In the genomic region with DNA sequence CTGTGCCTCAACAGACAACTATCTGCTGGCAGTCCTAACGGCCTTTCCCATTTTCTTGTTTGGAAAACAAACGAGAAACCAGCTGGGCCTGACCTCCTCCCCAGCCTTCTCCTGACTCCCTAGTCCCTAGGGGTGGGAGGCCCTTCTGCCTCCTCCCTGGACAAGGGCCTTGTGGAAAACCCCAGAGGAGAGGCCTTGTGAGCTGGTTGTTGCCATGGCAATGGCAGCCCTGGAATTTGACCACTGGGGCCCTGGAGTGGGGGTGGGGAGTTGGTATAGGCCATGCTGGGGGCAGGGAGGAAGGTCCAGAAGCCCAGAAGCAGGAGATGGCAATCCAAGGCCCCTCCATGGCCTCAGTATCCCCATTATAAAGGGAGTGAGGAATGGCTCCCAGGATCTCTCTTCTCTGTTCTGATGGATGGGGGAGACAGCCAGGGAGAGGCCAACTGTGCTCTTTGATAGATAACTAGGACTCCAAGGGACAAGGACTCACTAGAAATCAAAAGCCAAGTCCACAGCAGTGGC, we compare ENCODE assay signal across 8 mouse cellular contexts. TPM values are rescaled to one million over a fixed set of nuclear protein-coding genes. Genes with fewer than 3 reads are reported as not detected.
DNase-seq lines count a peak whose midpoint lies in the region; ATAC-seq and TF ChIP-seq lines count a peak whose summit lies in the region.

No protein-coding gene starts in this region.

- TF ChIP-seq CTCF in testis, adult 2 months (IDR thresholded peaks at IDR 0.05; ENCODE audit: control insufficient read depth, insufficient read depth, insufficient replicate concordance, low read depth, low read length) = no peak
- no peak for TF ChIP-seq CTCF in heart, postnatal 0 days (IDR thresholded peaks at IDR 0.05; ENCODE audit: low read depth)

- TF ChIP-seq POLR2A in testis, adult 2 months (IDR thresholded peaks at IDR 0.05; ENCODE audit: control insufficient read depth, low read depth, low read length) = 0 out of 2 replicates have a peak, but pooled peaks have one; percentile 45

- 37% methylated on average over 2 of the region's 2 CpGs for WGBS in heart, postnatal 0 days
- WGBS in limb, embryonic 11.5 days = 13% methylated on average over 2 of the region's 2 CpGs

- no peak overlapping the region for H3K9ac ChIP-seq in heart, postnatal 0 days (replicated peaks; ENCODE audit: low read depth, low read length)
- H3K9ac ChIP-seq in limb, embryonic 11.5 days (ENCODE audit: low read length) = peak overlapping the region; percentile 34; the same call in 1 of the 2 replicates

- no peaks in the 10 kb centered on the region for H3K36me3 ChIP-seq in testis, adult 2 months (ENCODE audit: control insufficient read depth, insufficient read depth, low read length)
- no peaks in the 10 kb centered on the region for H3K36me3 ChIP-seq in heart, postnatal 0 days (replicated peaks; ENCODE audit: control insufficient read depth, insufficient read depth, low read length)
- 0 out of 2 replicates have a peak, but pooled peaks cover 2% of the 10 kb centered on the region for H3K36me3 ChIP-seq in limb, embryonic 11.5 days (ENCODE audit: control insufficient read depth, insufficient read depth, low read length)

- intact Hi-C loops in left cerebral cortex, postnatal 14 days (cut with DNase I) = loop anchor here (10.0 kb wide), 1 partner anchor 463 kb away; no protein-coding TSS in a partner anchor

- peak overlapping the region; percentile 44 for H3K4me3 ChIP-seq in testis, adult 2 months (ENCODE audit: control insufficient read depth, low read depth, low read length)
- H3K4me3 ChIP-seq in heart, postnatal 0 days (ENCODE audit: low read depth, low read length) = no peak overlapping the region
- no peak overlapping the region for H3K4me3 ChIP-seq in limb, embryonic 11.5 days (ENCODE audit: low read depth, low read length)

- H3K4me1 ChIP-seq in testis, adult 2 months (ENCODE audit: control insufficient read depth, insufficient read depth, low read length) = peaks cover 14% of the 10 kb centered on the region
- H3K4me1 ChIP-seq in heart, postnatal 0 days (ENCODE audit: control insufficient read depth, insufficient read depth) = peaks cover 30% of the 10 kb centered on the region
- H3K4me1 ChIP-seq in limb, embryonic 11.5 days (ENCODE audit: control insufficient read depth, insufficient read depth, low read length) = peaks cover 31% of the 10 kb centered on the region

- no peak for DNase-seq in testis, postnatal 10 days (ENCODE audit: low spot score)
- peak; percentile 27 for DNase-seq in heart, postnatal 0 days (ENCODE audit: low spot score)
- peak; percentile 61 for DNase-seq in limb, embryonic 11.5 days (ENCODE audit: low spot score)
- peak; percentile 75 for DNase-seq in retina, postnatal 1 day
- DNase-seq in layer of hippocampus, postnatal 36 days = no peak
- DNase-seq in left cerebral cortex, postnatal 14 days (ENCODE audit: low spot score in 2 of 2) = no peak
- DNase-seq in cerebellum, adult 11 months = no peak

- H3K4me2 ChIP-seq in heart, postnatal 0 days (ENCODE audit: low read depth, low read length) = no peak overlapping the region
- H3K4me2 ChIP-seq in limb, embryonic 11.5 days (ENCODE audit: low read depth, severe bottlenecking) = peak overlapping the region; percentile 21

- ATAC-seq in heart, postnatal 0 days (ENCODE audit: insufficient read depth, low read depth) = 0 out of 2 replicates have a peak, but pooled peaks have one; percentile 18
- ATAC-seq in limb, embryonic 11.5 days (ENCODE audit: insufficient number of reproducible peaks, low FRiP score, low TSS enrichment, low read depth) = no peak

- no peaks in the 10 kb centered on the region for H3K27me3 ChIP-seq in testis, adult 2 months (ENCODE audit: control insufficient read depth, insufficient read depth, low read length)
- no peaks in the 10 kb centered on the region for H3K27me3 ChIP-seq in heart, postnatal 0 days (ENCODE audit: control insufficient read depth, insufficient read depth, low read length)
- H3K27me3 ChIP-seq in limb, embryonic 11.5 days (ENCODE audit: control insufficient read depth, insufficient read depth, low read length) = no peaks in the 10 kb centered on the region

- peak overlapping the region; percentile 9 for H3K27ac ChIP-seq in testis, adult 2 months (ENCODE audit: control insufficient read depth, insufficient read depth, low read depth, low read length)
- peak overlapping the region; percentile 70 for H3K27ac ChIP-seq in heart, postnatal 0 days (ENCODE audit: low read depth)
- no peak overlapping the region for H3K27ac ChIP-seq in limb, embryonic 11.5 days (replicated peaks; ENCODE audit: low read depth, low read length)

- H3K9me3 ChIP-seq in heart, postnatal 0 days (replicated peaks; ENCODE audit: control insufficient read depth, low read length) = no peaks in the 10 kb centered on the region
- H3K9me3 ChIP-seq in limb, embryonic 11.5 days (ENCODE audit: control insufficient read depth, low read length) = no peaks in the 10 kb centered on the region

- no peak for TF ChIP-seq EP300 in heart, postnatal 0 days (IDR thresholded peaks at IDR 0.05; ENCODE audit: low read depth)

RNA-seq across cellular contexts. Expression of a gene that starts 20.6 kb away (rescaled TPM):
- 2.8 and 3.0 TPM in 2 replicates for polyA plus RNA-seq in testis, adult 2 months (2012; rRNA removed)
- 28.4 and 42.3 TPM in 2 replicates for total RNA-seq in heart, postnatal 0 days (2014; rRNA removed; ENCODE audit: low replicate concordance)
- polyA plus RNA-seq in heart, postnatal 0 days (2015; fragmentation: Nextera tagmentation; extraction: Ambion mirVana) = 2.6 and 2.8 TPM in 2 replicates
- polyA plus RNA-seq in limb, embryonic 11.5 days (2014; fragmentation: Nextera tagmentation; extraction: Ambion mirVana) = 12.6 and 13.6 TPM in 2 replicates
- total RNA-seq in layer of hippocampus, postnatal 36 days (2021) = 100 to 1,000 TPM; 152 to 158 TPM
- 10 to 100 TPM; 81.3 to 91.6 TPM for total RNA-seq in left cerebral cortex, postnatal 14 days (2021)

RNA-seq across cellular contexts. Expression of a gene that starts 48.1 kb away (rescaled TPM):
- polyA plus RNA-seq in testis, adult 2 months (2012; rRNA removed) = 3.1 and 4.8 TPM in 2 replicates
- 5.1 and 5.9 TPM in 2 replicates for total RNA-seq in heart, postnatal 0 days (2014; rRNA removed; ENCODE audit: low replicate concordance)
- polyA plus RNA-seq in heart, postnatal 0 days (2015; fragmentation: Nextera tagmentation; extraction: Ambion mirVana) = 1.8 and 2.3 TPM in 2 replicates
- 2.6 and 4.1 TPM in 2 replicates for polyA plus RNA-seq in limb, embryonic 11.5 days (2014; fragmentation: Nextera tagmentation; extraction: Ambion mirVana)
- total RNA-seq in layer of hippocampus, postnatal 36 days (2021) = 10 to 100 TPM; 11.5 to 11.8 TPM
- total RNA-seq in left cerebral cortex, postnatal 14 days (2021) = 10 to 100 TPM in 1 of 2 experiments, 1 to 10 TPM in 1; 9.7 to 10.6 TPM

Comparison
In these comparisons a context has a peak if more than half of its experiments do, and no peak if none do; other contexts are left out.
1. DNase-seq: peak in heart, postnatal 0 days (single experiment), limb, embryonic 11.5 days (single experiment) and retina, postnatal 1 day (single experiment); none in testis, postnatal 10 days (single experiment), layer of hippocampus, postnatal 36 days (0 of 2), left cerebral cortex, postnatal 14 days (0 of 2) and cerebellum, adult 11 months (single experiment).